Mouse (Mus musculus) lung, postnatal 14 days (tissue): ENCODE data around the gene Kcnh5.

Source experiments
- DNase-seq: peaks from one replicate; pipeline ENCODE4 v3.0.0; 2021

Gene Kcnh5

DNA sequence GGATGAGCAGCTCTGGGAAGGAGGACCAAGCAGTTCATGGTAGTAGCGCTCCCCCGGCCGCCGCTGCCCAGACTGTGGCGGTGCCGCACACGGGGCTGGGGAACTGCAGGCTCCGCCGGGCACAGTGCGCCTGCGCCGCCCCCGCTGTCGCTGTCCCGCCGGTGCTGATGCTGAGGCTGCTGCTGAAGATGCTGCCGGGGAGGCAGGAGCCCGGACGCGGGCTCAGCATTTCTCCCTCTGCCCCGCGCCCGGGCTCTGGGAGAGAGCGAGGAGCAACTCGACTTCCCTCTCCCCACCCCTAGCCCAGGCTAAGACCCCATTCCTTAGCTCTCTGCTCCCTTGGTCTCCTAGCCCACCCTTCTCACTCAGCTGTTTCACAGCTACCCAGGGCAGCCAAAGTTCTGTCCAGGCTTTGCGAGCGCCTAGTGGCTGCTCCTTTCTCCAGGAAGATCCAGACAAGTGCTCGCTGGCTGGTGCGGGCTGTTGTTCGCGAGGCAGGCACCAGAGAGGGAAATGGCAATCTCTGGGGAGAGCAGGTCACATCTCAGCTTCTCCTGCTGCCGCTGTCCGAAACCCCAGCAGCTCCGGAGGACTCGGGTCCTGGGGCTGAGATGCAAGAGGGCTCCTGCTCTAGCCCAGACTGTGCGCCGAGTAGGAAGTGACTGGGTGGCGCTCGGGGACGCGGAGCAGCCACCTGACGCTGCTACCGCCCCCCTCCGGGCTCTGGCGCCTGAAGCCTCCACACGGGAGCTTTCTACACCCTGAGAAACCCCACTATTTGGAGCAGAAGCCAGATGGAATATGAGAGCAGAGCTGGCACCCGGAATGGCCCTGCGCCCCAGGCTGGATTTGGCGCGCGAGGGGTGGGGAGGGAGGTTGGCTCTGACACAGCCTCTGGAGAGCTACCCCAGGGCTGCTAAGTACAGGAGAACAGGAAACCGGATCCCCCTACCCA, at the start of gene Kcnh5:
Gene Kcnh5, minus strand, starts transcription at position 642 of the 955 bp plus-strand sequence.
- no peak for DNase-seq

GRCm38 (mm10) chr12:75223966-75224365, 46.8 kb upstream of the Kcnh5 start:
- no peak for DNase-seq

- no peak for DNase-seq
Measured at GRCm38 (mm10) chr12:75189413-75189812, 12.3 kb upstream of the Kcnh5 start.

DNA sequence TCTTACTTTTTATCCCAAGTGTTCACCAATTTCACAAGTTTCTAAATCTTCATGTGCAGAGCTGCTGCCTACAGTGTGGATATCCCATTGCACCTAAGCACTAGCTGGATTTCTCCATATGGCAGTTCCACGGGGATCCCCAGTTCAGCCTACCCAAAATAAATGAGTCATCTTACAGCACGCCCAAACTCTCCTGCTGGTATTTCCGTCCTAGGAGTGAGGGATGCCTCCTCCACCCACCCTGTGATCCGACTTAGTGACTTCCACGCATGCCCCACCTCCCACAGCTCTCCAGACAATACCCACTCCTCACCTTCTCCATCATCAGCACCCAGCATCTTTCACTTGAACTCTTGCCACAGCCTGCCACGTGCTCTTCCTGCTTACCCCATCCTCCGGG, 5.5 kb upstream of the Kcnh5 start:
- DNase-seq = no peak

- DNase-seq = no peak
Measured at GRCm38 (mm10) chr12:75179491-75179890, 2.4 kb upstream of the Kcnh5 start.

DNA sequence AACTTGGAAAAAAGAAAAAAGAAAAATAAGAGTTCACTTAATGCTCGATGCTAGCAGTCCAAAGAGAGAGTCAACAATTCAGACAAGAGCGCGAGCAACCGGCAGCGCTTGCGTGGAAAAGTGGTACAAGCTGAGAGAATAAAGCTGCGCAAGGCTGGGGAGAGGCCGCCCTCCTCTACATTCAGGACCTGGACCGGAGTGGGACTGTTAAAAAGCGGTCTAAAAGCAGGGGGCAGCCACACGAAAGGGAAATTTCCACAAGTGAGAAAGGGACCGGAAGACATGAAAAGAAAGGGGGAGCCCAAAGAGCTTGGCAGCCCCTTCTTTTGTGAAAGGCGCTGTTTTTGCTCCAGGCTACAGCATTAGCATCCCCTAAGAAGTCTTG, 506 bp upstream of the Kcnh5 start:
- DNase-seq = no peak

DNA sequence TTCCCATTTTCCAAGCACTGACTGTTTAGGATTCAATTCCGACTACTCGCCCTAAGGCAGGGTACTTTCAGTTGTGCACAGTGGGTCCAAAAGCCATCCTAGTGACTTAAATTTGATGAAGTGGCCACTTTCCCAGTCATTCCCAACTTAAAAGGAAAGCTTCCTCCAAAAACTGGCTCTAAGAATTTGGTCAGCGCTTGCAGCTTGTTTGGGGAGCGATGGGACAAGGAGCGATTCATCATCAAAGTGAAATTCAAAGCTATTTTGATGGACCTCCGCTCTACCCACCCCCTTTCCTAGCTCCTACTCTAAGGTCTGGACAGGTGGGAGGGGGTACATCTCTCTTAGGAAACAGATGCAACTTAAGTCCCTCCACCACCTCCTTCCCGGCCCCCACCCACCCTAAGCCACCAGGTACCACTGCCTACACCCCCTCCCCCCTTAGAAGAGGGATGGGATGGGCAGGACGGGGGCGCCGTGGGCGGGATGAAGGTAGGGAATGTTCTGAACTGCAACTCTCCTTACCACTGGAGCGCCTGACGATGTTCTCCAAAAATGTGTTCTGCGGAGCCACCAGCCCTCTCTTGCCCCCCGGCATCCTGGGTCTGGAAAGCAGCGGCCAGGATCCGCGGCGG, 1.1 kb downstream of the Kcnh5 start:
- no peak for DNase-seq

- DNase-seq = no peak
Measured at GRCm38 (mm10) chr12:75170970-75171369, 6.2 kb downstream of the Kcnh5 start.

DNA sequence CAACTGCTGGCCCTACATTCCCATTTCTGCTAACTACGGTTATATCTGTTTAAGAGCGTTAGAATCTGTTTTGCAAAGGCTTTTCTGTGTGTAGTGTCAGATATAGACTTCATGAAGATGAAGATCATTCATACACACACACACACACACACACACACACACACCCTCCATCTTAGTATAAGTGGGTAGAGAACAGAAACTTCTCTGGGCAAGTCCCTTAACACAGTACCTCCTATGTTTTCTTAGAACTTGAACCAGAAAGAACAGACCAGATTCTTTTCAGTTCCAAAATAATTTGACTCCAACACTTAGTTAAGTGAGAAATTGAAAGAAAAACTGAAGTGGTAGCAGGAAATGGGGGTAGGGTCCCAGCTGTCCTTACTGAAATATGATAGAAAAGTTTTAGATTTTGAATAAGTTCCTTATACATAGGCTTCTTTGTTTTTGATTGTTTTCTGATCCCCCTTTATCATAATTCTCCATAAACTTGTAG, 24.0 kb downstream of the Kcnh5 start:
- DNase-seq = no peak

DNA sequence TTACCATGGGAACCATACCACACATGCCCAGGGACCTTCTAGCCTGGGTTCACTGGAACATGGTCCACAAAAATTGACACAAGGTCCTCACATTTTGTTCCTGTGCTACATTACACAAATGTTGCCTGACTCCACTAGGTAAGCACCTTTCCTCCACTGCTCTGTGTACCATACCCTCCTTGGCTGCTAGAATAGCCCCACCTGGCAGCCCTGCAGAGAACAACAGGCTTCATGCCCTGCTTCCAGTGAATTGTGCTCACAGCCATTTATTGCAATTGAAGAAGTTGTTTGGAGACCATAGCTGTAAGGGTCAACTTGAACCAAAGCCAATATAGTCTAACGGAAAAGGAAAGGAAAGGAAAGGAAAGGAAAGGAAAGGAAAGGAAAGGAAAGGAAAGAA, 37.3 kb downstream of the Kcnh5 start:
- no peak for DNase-seq

GRCm38 (mm10) chr12:75091921-75092320, 85.2 kb downstream of the Kcnh5 start:
- DNase-seq = no peak

DNA sequence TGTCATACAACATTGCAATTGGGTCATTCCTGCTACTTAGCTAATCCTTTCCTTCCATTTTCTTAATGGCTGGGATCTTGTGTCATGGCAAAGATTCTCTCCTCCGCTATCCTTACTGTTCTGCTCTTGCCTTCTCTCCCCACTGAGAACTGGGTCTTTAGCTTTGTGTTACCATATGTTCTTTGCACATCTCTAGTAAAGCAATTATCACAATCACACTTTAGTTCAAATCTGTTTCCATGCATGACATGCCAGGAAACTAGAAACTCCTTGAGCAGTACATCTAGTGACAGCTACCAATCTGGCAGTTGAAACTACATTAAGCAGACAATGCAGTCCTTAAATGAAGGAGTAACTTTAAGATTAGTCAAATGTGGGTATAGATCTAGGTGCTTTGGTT, 86.2 kb downstream of the Kcnh5 start:
- no peak for DNase-seq

GRCm38 (mm10) chr12:75077175-75077574, 100.0 kb downstream of the Kcnh5 start:
- no peak for DNase-seq

DNA sequence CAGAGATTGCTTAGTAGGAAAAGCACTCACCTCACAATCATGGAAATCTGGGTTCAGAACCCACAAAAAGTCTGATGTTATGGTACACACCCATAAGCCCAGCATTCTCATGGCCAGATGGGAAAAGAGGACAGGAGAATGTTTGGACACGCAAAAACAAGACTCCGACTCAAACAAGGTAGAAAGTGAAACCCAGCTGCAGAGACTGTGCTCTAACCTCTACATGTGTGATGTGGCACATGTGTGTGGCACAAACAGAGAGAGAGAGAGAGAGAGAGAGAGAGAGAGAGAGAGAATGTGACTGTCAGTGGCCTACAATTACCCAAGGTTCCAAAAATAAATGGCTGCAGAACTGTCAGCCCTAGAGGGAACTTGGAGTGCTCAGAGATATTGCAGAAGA, 106.1 kb downstream of the Kcnh5 start:
- DNase-seq = no peak

- DNase-seq = no peak
Measured at GRCm38 (mm10) chr12:75062571-75062970, 114.6 kb downstream of the Kcnh5 start.

DNA sequence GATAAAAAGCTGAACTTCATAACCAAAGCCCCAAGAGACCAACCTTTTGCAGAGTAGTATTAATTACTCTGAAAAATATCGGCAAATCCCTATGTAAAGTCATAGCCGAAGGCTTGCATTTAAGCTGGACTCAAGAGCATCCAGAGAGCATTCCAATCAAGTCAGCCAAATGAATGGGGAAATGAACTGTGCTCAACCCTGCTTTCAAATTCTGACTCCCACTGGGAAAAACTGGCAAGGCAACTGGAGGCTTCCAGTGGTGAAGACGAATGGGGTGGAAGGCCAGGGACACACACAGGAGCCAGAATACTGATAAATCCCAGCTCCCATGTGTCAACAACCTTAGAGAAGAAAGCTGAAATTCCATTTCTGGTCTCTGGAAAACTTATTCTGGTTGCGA, 115.4 kb downstream of the Kcnh5 start:
- no peak for DNase-seq

DNA sequence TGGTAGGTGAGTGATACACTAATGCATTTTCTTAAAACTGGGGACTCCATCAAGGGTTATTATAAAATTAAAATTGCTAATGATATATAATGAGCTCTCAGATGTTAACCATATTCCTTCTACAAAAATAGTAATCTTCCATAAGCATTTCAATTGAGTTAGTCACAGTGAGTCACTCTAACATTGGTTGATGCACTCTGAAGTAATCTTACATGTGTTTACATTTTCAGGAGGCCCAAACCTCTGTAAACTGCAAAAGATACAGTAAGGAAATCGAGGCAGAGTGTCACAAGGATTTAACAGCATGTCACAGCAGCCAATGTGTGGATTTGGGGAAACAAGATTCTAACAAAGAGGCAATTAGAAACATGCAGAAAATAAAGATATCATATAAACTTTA, 123.4 kb downstream of the Kcnh5 start:
- DNase-seq = no peak

GRCm38 (mm10) chr12:75036694-75037093, 140.4 kb downstream of the Kcnh5 start:
- no peak for DNase-seq

- no peak for DNase-seq
Measured at GRCm38 (mm10) chr12:75031970-75032864, 144.9 kb downstream of the Kcnh5 start.

DNA sequence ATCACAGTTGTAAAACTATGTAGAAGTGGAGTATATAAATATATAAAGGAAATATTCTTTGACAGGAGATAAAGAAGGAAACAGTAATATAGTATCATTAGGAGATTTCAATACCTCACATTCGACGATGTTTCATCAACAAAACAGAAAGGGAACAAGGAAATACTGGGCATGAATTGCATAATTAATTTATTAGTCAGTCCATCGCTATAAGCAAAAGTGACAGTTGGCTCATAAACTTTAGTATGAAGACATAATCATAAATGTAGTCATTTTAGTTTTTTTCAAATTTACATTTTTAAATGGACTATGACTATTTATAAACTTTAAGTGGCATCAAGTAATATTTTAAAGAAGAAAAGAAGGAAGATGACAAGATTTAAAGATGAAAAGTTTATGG, 205.9 kb downstream of the Kcnh5 start:
- no peak for DNase-seq

DNA sequence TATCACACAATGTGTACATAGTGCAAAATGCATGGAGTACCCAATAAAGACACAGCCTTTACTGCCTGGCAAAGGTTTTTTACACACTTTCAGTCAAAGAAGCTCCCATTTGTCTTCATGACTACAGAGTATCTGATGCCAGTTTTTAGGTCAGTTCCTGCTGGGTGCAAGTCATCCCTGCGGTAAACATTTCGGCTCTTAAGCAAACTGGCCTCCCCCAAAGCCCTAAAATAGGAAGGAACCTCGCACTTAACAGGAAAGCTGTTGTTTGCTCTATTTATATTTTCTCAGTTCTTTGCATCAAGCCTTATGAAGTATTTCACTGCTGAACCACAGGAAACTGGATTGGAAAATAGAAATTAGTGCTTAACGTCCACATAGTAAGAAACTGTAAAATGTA, 207.7 kb downstream of the Kcnh5 start:
- no peak for DNase-seq

DNA sequence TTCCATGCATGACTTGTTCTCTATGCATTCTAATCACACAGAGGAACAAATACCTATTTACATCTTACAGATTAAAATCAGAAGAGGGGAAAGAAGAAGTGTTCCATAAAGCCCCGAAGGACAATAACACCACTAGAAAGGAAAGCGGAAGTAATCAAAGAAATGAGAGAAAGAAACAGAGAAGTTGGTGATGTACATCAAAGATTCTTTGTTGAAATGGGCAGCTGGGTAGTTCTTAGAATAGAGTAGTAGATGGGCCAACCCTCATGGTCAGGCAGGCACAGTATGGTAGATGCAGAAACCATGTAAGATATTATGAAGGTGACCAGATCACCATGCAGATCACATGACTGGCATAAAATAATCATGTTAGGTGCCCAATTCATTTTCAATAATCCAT, 210.9 kb downstream of the Kcnh5 start:
- DNase-seq = no peak

GRCm38 (mm10) chr12:74952661-74953060, 224.5 kb downstream of the Kcnh5 start:
- no peak for DNase-seq
